Mouse (Mus musculus) liver, embryonic 11.5 days (tissue): Measurements from ENCODE around the gene Traf2. TPM values are rescaled to one million over a fixed set of nuclear protein-coding genes. Genes with fewer than 3 reads are reported as not detected.
"Not testable (repeated sequence)": the region's sequence is repeated elsewhere in the genome, so short reads cannot be mapped to it uniquely, and the experiment has no call there.

Experiments
- ATAC-seq: fragments of 200-750 bp; cut with Nextera tagmentation; replicated peaks from 2 replicates; pipeline ENCODE4 v1.8.0; 2017; ENCODE audit warnings: moderate number of reproducible peaks, mild to moderate bottlenecking, moderate TSS enrichment, moderate library complexity; ENCODE audit not compliant: low FRiP score
- DNase-seq: peaks from one replicate; pipeline ENCODE4 v3.0.0-alpha.2; 2017; ENCODE audit warnings: low spot score
- H3K27ac ChIP-seq: fragments of 300-500 bp; sonication (generic); 2 replicates; pipeline ENCODE4 v1.5.1; 2014; ENCODE audit warnings: mild to moderate bottlenecking, low read depth, low read length, control low read depth
- H3K27me3 ChIP-seq: fragments of 300-500 bp; sonication (generic); replicated peaks from 2 replicates; pipeline ENCODE4 v1.6.1; 2014; ENCODE audit warnings: low read length, mixed read lengths; ENCODE audit not compliant: control insufficient read depth, insufficient read depth
- H3K36me3 ChIP-seq: fragments of 300-500 bp; sonication (generic); 2 replicates; pipeline ENCODE4 v1.6.1; 2014; ENCODE audit warnings: mild to moderate bottlenecking, low read length, moderate library complexity, mixed read lengths; ENCODE audit not compliant: control insufficient read depth, insufficient read depth
- H3K4me1 ChIP-seq: fragments of 300-500 bp; sonication (generic); replicated peaks from 2 replicates; pipeline ENCODE4 v1.6.1; 2014; ENCODE audit warnings: low read length, mixed read lengths; ENCODE audit not compliant: control insufficient read depth, insufficient read depth
- H3K4me2 ChIP-seq: fragments of 300-500 bp; sonication (generic); 2 replicates; pipeline ENCODE4 v1.6.1; 2014; ENCODE audit warnings: mild to moderate bottlenecking, control low read depth, moderate library complexity
- H3K4me3 ChIP-seq: fragments of 300-500 bp; sonication (generic); 2 replicates; pipeline ENCODE4 v1.5.1; 2014; ENCODE audit warnings: low read depth, low read length, control low read depth
- H3K9ac ChIP-seq: fragments of 300-500 bp; sonication (generic); 2 replicates; pipeline ENCODE4 v1.6.1; 2014; ENCODE audit warnings: low read depth, low read length, control low read depth
- H3K9me3 ChIP-seq: fragments of 300-500 bp; sonication (generic); 2 replicates; pipeline ENCODE4 v1.6.1; 2016; ENCODE audit warnings: low read length, inconsistent platforms, mixed read lengths; ENCODE audit not compliant: control insufficient read depth
- WGBS: fragments of 180-500 bp; shearing (Covaris S2); extraction: QIAGEN DNeasy Blood & Tissue Kit; methylation state at CpG from one replicate; pipeline ENCODE4 v1.1.7; 2014; 5-methylcytosine and 5-hydroxymethylcytosine counted together
- polyA plus RNA-seq: library from polyadenylated mRNA; unstranded; fragments of >200 nt; fragmentation: Nextera tagmentation; extraction: Ambion mirVana; gene quantifications from 2 replicates; pipeline ENCODE4 v1.2.1, GENCODE M21; 2014

Traf2 gene
- polyA plus RNA-seq, 1 experiment from 2014 or later, result 28.0 TPM

- Histone ChIP-seq H3K27ac (no peak overlapping the region), H3K4me2 (no peak overlapping the region; the same call in 1 of the 2 replicates), H3K4me1 (peaks cover 17% of the 10 kb centered on the region), H3K36me3 (peaks cover 10% of the 10 kb centered on the region), H3K27me3 (no peaks in the 10 kb centered on the region), H3K9ac (no peak overlapping the region), H3K4me3 (no peak overlapping the region), H3K9me3 (no peaks in the 10 kb centered on the region)
- 52% methylated on average over 1 of the region's 1 CpGs for WGBS
- DNase-seq (no peak), ATAC-seq (no peak)
Measured at GRCm38 (mm10) chr2:25556296-25556695, 9.6 kb upstream of the Traf2 start.

GRCm38 (mm10) chr2:25555479-25555878, 8.7 kb upstream of the Traf2 start:
- H3K27ac ChIP-seq, H3K4me3 ChIP-seq, H3K9me3 ChIP-seq, ATAC-seq, H3K9ac ChIP-seq, H3K36me3 ChIP-seq, H3K4me2 ChIP-seq, DNase-seq, H3K27me3 ChIP-seq: not testable (repeated sequence)
- 50% methylated on average over 2 of the region's 2 CpGs for WGBS
- H3K4me1 ChIP-seq, result peaks cover 17% of the 10 kb centered on the region

- H3K9me3 ChIP-seq, H3K9ac ChIP-seq, ATAC-seq, H3K4me3 ChIP-seq, H3K4me2 ChIP-seq, DNase-seq, H3K4me1 ChIP-seq, H3K27me3 ChIP-seq, H3K36me3 ChIP-seq, H3K27ac ChIP-seq: not testable (repeated sequence)
- WGBS, result 79% methylated on average over 4 of the region's 4 CpGs
Measured at GRCm38 (mm10) chr2:25553171-25553786, 6.5 kb upstream of the Traf2 start.

DNA sequence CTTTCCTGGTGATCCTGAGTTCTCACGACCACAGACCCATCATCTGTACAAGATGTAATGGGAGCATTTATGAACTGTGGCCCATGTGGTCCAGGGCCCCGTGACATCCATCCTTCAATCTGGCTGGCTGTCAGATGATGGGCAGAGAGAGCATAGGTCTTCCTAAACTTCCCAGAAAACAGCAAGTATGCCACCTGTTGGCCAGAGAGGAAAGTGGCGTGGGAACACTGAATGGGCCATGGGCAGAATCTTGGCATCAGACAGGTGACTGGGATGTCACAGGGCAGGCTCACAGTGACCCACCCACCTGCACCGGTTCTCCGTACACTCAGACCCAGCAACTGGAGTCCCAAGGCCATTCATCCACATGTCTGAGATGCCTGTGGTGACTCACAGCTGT, 4.4 kb upstream of the Traf2 start:
- 30% methylated on average over 5 of the region's 5 CpGs for WGBS
- ATAC-seq, result no peak
- H3K4me2 ChIP-seq, result no peak overlapping the region
- no peak overlapping the region for H3K4me3 ChIP-seq
- no peaks in the 10 kb centered on the region; the same call in 1 of the 2 replicates for H3K4me1 ChIP-seq
- no peak for DNase-seq
- no peak overlapping the region for H3K27ac ChIP-seq
- no peaks in the 10 kb centered on the region for H3K36me3 ChIP-seq
- H3K9ac ChIP-seq, result no peak overlapping the region
- H3K27me3 ChIP-seq, result no peaks in the 10 kb centered on the region
- H3K9me3 ChIP-seq, result no peaks in the 10 kb centered on the region

DNA sequence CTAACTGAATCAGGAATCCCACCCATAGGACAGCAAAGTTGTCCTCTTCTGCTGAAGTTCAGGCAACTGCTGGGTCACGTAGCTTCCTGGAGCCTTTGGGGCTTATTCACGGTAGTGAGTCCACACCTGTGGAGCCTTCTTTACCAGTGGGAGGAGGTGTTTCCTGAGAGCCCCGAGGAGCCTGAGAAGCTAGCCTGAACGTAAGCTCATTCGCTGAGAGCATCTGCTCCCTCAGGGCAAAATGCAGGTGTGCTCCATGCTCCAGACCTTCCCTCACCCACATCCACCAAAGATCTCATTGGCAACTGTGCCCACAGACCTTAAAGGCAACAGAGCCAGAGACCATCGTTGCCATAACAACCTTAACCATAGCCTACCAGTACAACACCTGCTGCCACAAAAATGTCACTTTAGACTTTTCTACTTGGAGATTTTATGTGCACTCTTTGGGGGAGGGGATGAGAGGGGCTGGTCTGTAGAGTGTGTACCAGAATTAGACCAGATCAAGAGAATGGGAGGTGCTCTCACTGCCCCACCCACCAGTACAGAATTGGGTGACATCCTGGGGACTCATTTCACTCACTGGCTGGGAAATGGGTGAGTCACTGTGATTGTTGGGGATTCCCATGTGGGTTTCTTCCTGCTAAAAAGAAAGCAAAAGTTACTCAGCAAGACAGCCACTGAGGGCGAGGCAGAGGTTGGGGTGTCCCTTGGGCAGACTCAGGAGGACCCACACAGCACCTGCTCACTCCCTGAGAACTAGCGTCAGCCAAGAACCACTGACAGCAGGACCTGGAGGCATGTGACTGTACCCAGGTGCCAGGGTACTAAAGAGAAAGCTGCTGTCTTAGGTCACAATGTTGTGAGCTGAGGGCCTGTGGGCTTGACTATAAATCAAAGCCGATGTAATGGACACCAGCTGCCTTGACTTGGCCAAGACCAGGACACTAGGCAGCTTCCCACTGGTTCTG, 2.6 kb upstream of the Traf2 start:
- ATAC-seq (no peak), DNase-seq (no peak)
- peaks cover 10% of the 10 kb centered on the region for H3K4me1 ChIP-seq
- no peak overlapping the region for H3K27ac ChIP-seq
- H3K36me3 ChIP-seq, result no peaks in the 10 kb centered on the region
- H3K9ac ChIP-seq, result no peak overlapping the region
- no peak overlapping the region for H3K4me2 ChIP-seq
- H3K27me3 ChIP-seq, result no peaks in the 10 kb centered on the region
- no peak overlapping the region for H3K4me3 ChIP-seq
- H3K9me3 ChIP-seq, result no peaks in the 10 kb centered on the region
- 69% methylated on average over 9 of the region's 9 CpGs for WGBS

- no peaks in the 10 kb centered on the region for H3K9me3 ChIP-seq
- H3K27me3 ChIP-seq, result no peaks in the 10 kb centered on the region
- peak overlapping the region; percentile 87 for H3K4me2 ChIP-seq
- H3K4me1 ChIP-seq, result peaks cover 10% of the 10 kb centered on the region
- H3K9ac ChIP-seq, result peak overlapping the region; percentile 84
- H3K36me3 ChIP-seq, result no peaks in the 10 kb centered on the region
- ATAC-seq, result peak; percentile 71
- no peak for DNase-seq
- H3K27ac ChIP-seq, result peak overlapping the region; percentile 72
- H3K4me3 ChIP-seq, result peak overlapping the region; percentile 69
- 5% methylated on average over 42 of the region's 43 CpGs for WGBS
Measured at GRCm38 (mm10) chr2:25545996-25546810, 537 bp downstream of the Traf2 start.

GRCm38 (mm10) chr2:25541644-25542367, 4.9 kb downstream of the Traf2 start:
- no peak overlapping the region for H3K9ac ChIP-seq
- no peak for ATAC-seq
- H3K4me1 ChIP-seq, result peaks cover 10% of the 10 kb centered on the region
- H3K4me3 ChIP-seq, result no peak overlapping the region
- H3K9me3 ChIP-seq, result no peaks in the 10 kb centered on the region
- peaks cover 6% of the 10 kb centered on the region; the same call in 1 of the 2 replicates for H3K36me3 ChIP-seq
- H3K27me3 ChIP-seq, result no peaks in the 10 kb centered on the region
- DNase-seq, result no peak
- 83% methylated on average over 10 of the region's 10 CpGs for WGBS
- no peak overlapping the region for H3K27ac ChIP-seq
- H3K4me2 ChIP-seq, result no peak overlapping the region

DNA sequence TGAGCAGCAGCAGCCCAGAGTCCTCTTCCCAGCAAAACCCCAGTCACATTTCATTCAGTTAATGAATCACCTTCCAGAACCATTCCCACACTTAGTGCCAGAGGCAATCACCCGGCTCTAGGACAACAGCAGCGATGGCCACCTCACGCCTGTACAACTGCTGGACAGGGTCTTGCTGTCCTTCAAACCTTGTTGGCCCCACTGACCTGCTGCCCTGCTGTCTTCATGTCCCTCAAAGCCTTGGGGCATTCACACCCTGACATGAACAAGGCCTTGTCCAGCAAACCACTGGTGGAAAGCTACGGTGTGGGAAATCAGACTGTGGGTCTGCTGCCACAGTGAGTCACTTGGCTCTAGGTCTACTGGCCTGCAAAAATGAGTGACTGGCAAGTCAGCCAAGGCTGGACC, 6.2 kb downstream of the Traf2 start:
- Histone ChIP-seq H3K4me2 (no peak overlapping the region), H3K9ac (no peak overlapping the region), H3K4me1 (peaks cover 5% of the 10 kb centered on the region), H3K4me3 (no peak overlapping the region), H3K27me3 (no peaks in the 10 kb centered on the region), H3K36me3 (peaks cover 13% of the 10 kb centered on the region; the same call in 1 of the 2 replicates), H3K27ac (no peak overlapping the region), H3K9me3 (no peaks in the 10 kb centered on the region)
- no peak for DNase-seq
- 95% methylated on average over 4 of the region's 4 CpGs for WGBS
- ATAC-seq, result no peak
